ENCODE assay signal across 13 mouse cellular contexts in genomic region chr5:100597886-100598485, GRCm38 (mm10). TPM values are rescaled to one million over a fixed set of nuclear protein-coding genes. Genes with fewer than 3 reads are reported as not detected.
A peak's percentile ranks its signal among the peaks of the same experiment; 100 is the strongest.
DNase-seq lines count a peak whose midpoint lies in the region; ATAC-seq lines count a peak whose summit lies in the region.
"Had no signal": no experiment of that assay in that cellular context is flagged by ENCODE, and none has a peak within 500 bp of the region (broad histone marks: within the 10 kb centered on the region; RNA-seq: fewer than 3 reads in every experiment).

No protein-coding gene starts in this region.

- peak; percentile 68; the same call in 1 of the 2 replicates for ATAC-seq in embryonic facial prominence, embryonic 14.5 days (ENCODE audit: low read depth)
- ATAC-seq in monocyte, adult 5-6 weeks (replicated peaks; ENCODE audit: insufficient number of reproducible peaks, low FRiP score, low TSS enrichment, poor library complexity, severe bottlenecking): peak; percentile 66
- no peak for ATAC-seq in forebrain, embryonic 13.5 days

- DNase-seq in embryonic facial prominence, embryonic 14.5 days (ENCODE audit: low spot score): peak; percentile 48
- no peak for DNase-seq in embryonic facial prominence, embryonic 10.5 days (ENCODE audit: low spot score)
- DNase-seq in thymus, postnatal 14 days: peak; percentile 10
- DNase-seq in thymus, postnatal 4 days: no peak
- no peak for DNase-seq in urinary bladder, postnatal 25 days (ENCODE audit: low spot score)
- DNase-seq in adrenal gland, adult 8-10 months: no peak
- DNase-seq: cerebellum, adult 9-11 months; gastrocnemius, postnatal 36 days had no signal

- no peak overlapping the region for H3K9ac ChIP-seq in embryonic facial prominence, embryonic 14.5 days (ENCODE audit: low read depth, low read length)
- H3K9ac ChIP-seq in forebrain, embryonic 13.5 days: no peak overlapping the region
- H3K9ac ChIP-seq: liver, embryonic 14.5 days had no signal

- no peak overlapping the region for H3K4me2 ChIP-seq in embryonic facial prominence, embryonic 14.5 days (ENCODE audit: low read depth, low read length)
- no peak overlapping the region for H3K4me2 ChIP-seq in forebrain, embryonic 13.5 days

- no peaks in the 10 kb centered on the region for H3K4me1 ChIP-seq in embryonic facial prominence, embryonic 14.5 days (ENCODE audit: control insufficient read depth, insufficient read depth, low read length)
- no peaks in the 10 kb centered on the region for H3K4me1 ChIP-seq in embryonic facial prominence, embryonic 10.5 days
- no peaks in the 10 kb centered on the region for H3K4me1 ChIP-seq in forebrain, embryonic 13.5 days
- H3K4me1 ChIP-seq: hindbrain, embryonic 10.5 days had no signal

- no peaks in the 10 kb centered on the region for H3K36me3 ChIP-seq in embryonic facial prominence, embryonic 14.5 days (ENCODE audit: control insufficient read depth, insufficient read depth, low read length)
- no peaks in the 10 kb centered on the region for H3K36me3 ChIP-seq in embryonic facial prominence, embryonic 10.5 days (replicated peaks)
- no peaks in the 10 kb centered on the region for H3K36me3 ChIP-seq in forebrain, embryonic 13.5 days (ENCODE audit: poor library complexity, severe bottlenecking)
- H3K36me3 ChIP-seq: hindbrain, embryonic 10.5 days had no signal

- H3K27ac ChIP-seq in embryonic facial prominence, embryonic 14.5 days (replicated peaks; ENCODE audit: low read depth, low read length): no peak overlapping the region
- H3K27ac ChIP-seq in embryonic facial prominence, embryonic 10.5 days (replicated peaks): no peak overlapping the region
- no peak overlapping the region for H3K27ac ChIP-seq in forebrain, embryonic 13.5 days
- H3K27ac ChIP-seq: hindbrain, embryonic 10.5 days; liver, embryonic 14.5 days had no signal

- H3K4me3 ChIP-seq in embryonic facial prominence, embryonic 14.5 days (ENCODE audit: low read depth, low read length): no peak overlapping the region
- H3K4me3 ChIP-seq in embryonic facial prominence, embryonic 10.5 days: no peak overlapping the region
- no peak overlapping the region for H3K4me3 ChIP-seq in forebrain, embryonic 13.5 days
- H3K4me3 ChIP-seq: hindbrain, embryonic 10.5 days had no signal

- 66% methylated on average over 11 of the region's 11 CpGs for WGBS in embryonic facial prominence, embryonic 14.5 days
- WGBS in embryonic facial prominence, embryonic 10.5 days: 72% methylated on average over 11 of the region's 11 CpGs
- 65% methylated on average over 11 of the region's 11 CpGs for WGBS in forebrain, embryonic 13.5 days

- peaks cover 6% of the 10 kb centered on the region for H3K9me3 ChIP-seq in embryonic facial prominence, embryonic 14.5 days (ENCODE audit: control insufficient read depth, low read length)
- peaks cover 4% of the 10 kb centered on the region; the same call in 1 of the 2 replicates for H3K9me3 ChIP-seq in embryonic facial prominence, embryonic 10.5 days
- peaks cover 6% of the 10 kb centered on the region for H3K9me3 ChIP-seq in forebrain, embryonic 13.5 days (replicated peaks)

- H3K27me3 ChIP-seq in embryonic facial prominence, embryonic 14.5 days (replicated peaks; ENCODE audit: control insufficient read depth, insufficient read depth, low read length): no peaks in the 10 kb centered on the region
- H3K27me3 ChIP-seq in embryonic facial prominence, embryonic 10.5 days (replicated peaks; ENCODE audit: low read depth, poor library complexity, severe bottlenecking): no peaks in the 10 kb centered on the region
- no peaks in the 10 kb centered on the region for H3K27me3 ChIP-seq in forebrain, embryonic 13.5 days

RNA-seq across cellular contexts. Expression of gene Plac8, which starts 25.9 kb away (rescaled TPM):
- polyA plus RNA-seq in embryonic facial prominence, embryonic 14.5 days (2014; fragmentation: Nextera tagmentation; extraction: Ambion mirVana): 8.6 TPM in 2 replicates
- 3.7 and 4.2 TPM in 2 replicates for polyA plus RNA-seq in embryonic facial prominence, embryonic 10.5 days (2016; fragmentation: Nextera tagmentation; extraction: Ambion mirVana)
- 887 to 1,580 TPM (median 1,277 TPM) in 3 replicates for total RNA-seq in monocyte, adult 5-6 weeks (2017)
- 0.34 and 0.46 TPM in 2 replicates for polyA plus RNA-seq in forebrain, embryonic 13.5 days (2015; fragmentation: Nextera tagmentation; extraction: Ambion mirVana)
- total RNA-seq in adrenal gland, adult 8-10 months (2022): 10 to 100 TPM in 2 of 4 experiments, 1 to 10 TPM in 2; 7.7 to 12.0 (median 10.2) TPM
- total RNA-seq: gastrocnemius, postnatal 36 days; layer of hippocampus, postnatal 10 days had no signal

Comparison
In these comparisons a context has a peak if more than half of its experiments do, and no peak if none do; other contexts are left out.
1. DNase-seq: peak in embryonic facial prominence, embryonic 14.5 days (single experiment) and thymus, postnatal 14 days (single experiment); none in embryonic facial prominence, embryonic 10.5 days (single experiment), thymus, postnatal 4 days (single experiment), urinary bladder, postnatal 25 days (single experiment) and adrenal gland, adult 8-10 months (single experiment).